28 mouse cellular contexts compared by ENCODE assay signal in the genomic region with DNA sequence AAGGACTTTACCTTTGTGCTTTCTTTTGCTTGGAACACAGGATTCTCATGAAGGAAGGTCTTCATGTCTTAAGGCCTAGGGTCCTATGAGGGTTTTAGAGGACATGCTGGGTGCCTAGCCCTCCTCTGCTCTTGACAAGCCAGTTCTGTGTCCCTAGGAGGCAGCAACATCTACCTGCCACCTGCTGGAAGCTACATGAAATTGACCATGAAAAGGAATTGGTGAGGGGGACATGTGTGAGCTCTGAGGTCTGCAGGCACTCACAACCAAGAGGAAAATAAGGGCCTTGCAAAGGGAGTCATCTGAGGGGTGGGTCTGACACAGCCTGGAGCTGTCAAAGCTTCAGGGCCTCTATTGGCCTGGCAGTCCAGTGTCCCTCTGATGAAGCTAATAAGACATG. TPM values are rescaled to one million over a fixed set of nuclear protein-coding genes. Genes with fewer than 3 reads are reported as not detected.
DNase-seq lines count a peak whose midpoint lies in the region; ATAC-seq and TF ChIP-seq lines count a peak whose summit lies in the region.
"Had no signal": no experiment of that assay in that cellular context is flagged by ENCODE, and none has a peak within 500 bp of the region (broad histone marks: within the 10 kb centered on the region; RNA-seq: fewer than 3 reads in every experiment).

No protein-coding gene starts in this region.

- TF ChIP-seq POLR2A in heart, adult 2 months (IDR thresholded peaks at IDR 0.05; ENCODE audit: insufficient read depth, low read depth, low read length) = no peak
- no peak for TF ChIP-seq POLR2A in testis, adult 2 months (IDR thresholded peaks at IDR 0.05; ENCODE audit: control insufficient read depth, low read depth, low read length)

- no peak overlapping the region for H3K4me3 ChIP-seq in heart, adult 2 months
- no peak overlapping the region for H3K4me3 ChIP-seq in kidney, postnatal 0 days (replicated peaks; ENCODE audit: low read depth, low read length)
- no peak overlapping the region for H3K4me3 ChIP-seq in testis, adult 2 months (ENCODE audit: control insufficient read depth, low read depth, low read length)
- H3K4me3 ChIP-seq: embryonic facial prominence, embryonic 10.5 days; forebrain, embryonic 12.5 days; midbrain, embryonic 10.5 days had no signal

- H3K9me3 ChIP-seq in kidney, postnatal 0 days (replicated peaks; ENCODE audit: low read length) = no peaks in the 10 kb centered on the region
- H3K9me3 ChIP-seq: embryonic facial prominence, embryonic 10.5 days; forebrain, embryonic 12.5 days; midbrain, embryonic 10.5 days had no signal

- peaks cover 1% of the 10 kb centered on the region; the same call in 1 of the 2 replicates for H3K4me1 ChIP-seq in heart, adult 2 months (ENCODE audit: control insufficient read depth, insufficient read depth, low read length)
- H3K4me1 ChIP-seq in kidney, postnatal 0 days (replicated peaks; ENCODE audit: insufficient read depth, low read length) = no peaks in the 10 kb centered on the region
- no peaks in the 10 kb centered on the region for H3K4me1 ChIP-seq in testis, adult 2 months (ENCODE audit: control insufficient read depth, insufficient read depth, low read length)
- H3K4me1 ChIP-seq: forebrain, embryonic 12.5 days; midbrain, embryonic 10.5 days had no signal

- intact Hi-C loops in heart, adult 2 months (cut with DNase I) = no loop called here
- intact Hi-C loops in heart, postnatal 14 days (cut with DNase I) = no loop called here

- H3K4me2 ChIP-seq in kidney, postnatal 0 days (ENCODE audit: low read length) = no peak overlapping the region
- H3K4me2 ChIP-seq: forebrain, embryonic 12.5 days; lung, embryonic 14.5 days had no signal

- ATAC-seq in kidney, postnatal 0 days (replicated peaks; ENCODE audit: low FRiP score, low read depth) = no peak

- peak; percentile 32 for TF ChIP-seq CTCF in heart, adult 2 months (IDR thresholded peaks at IDR 0.05)
- TF ChIP-seq CTCF in kidney, postnatal 0 days (IDR thresholded peaks at IDR 0.05; ENCODE audit: low read depth) = peak; percentile 52; the same call in 1 of the 2 replicates
- TF ChIP-seq CTCF in testis, adult 2 months (IDR thresholded peaks at IDR 0.05; ENCODE audit: control insufficient read depth, insufficient read depth, insufficient replicate concordance, low read depth, low read length) = no peak

- TF ChIP-seq EP300 in heart, adult 2 months (IDR thresholded peaks at IDR 0.05; ENCODE audit: insufficient read depth, low read depth, low read length) = no peak

- no peak for DNase-seq in heart, adult 2 months
- DNase-seq in heart, postnatal 14 days = no peak
- no peak for DNase-seq in kidney, postnatal 0 days (ENCODE audit: low spot score)
- no peak for DNase-seq in kidney, postnatal 4 days
- no peak for DNase-seq in testis, postnatal 10 days (ENCODE audit: low spot score)
- DNase-seq in embryo, embryonic 10 days (ENCODE audit: low spot score) = no peak
- DNase-seq: adrenal gland, adult 2 months; cerebellum, adult 8-10 months; gastrocnemius, postnatal 10 days; layer of hippocampus, postnatal 36 days; lung, postnatal 4 days; retina, postnatal 1 day; right cerebral cortex, postnatal 4 days; thymus, postnatal 25 days had no signal

- H3K27ac ChIP-seq in heart, adult 2 months = no peak overlapping the region
- no peak overlapping the region for H3K27ac ChIP-seq in kidney, postnatal 0 days
- H3K27ac ChIP-seq in testis, adult 2 months (ENCODE audit: control insufficient read depth, insufficient read depth, low read depth, low read length) = 0 out of 2 replicates have a peak overlapping the region, but pooled peaks have one; percentile 28
- H3K27ac ChIP-seq: embryonic facial prominence, embryonic 10.5 days; forebrain, embryonic 12.5 days; midbrain, embryonic 10.5 days had no signal

- H3K79me2 ChIP-seq in heart, adult 2 months (replicated peaks; ENCODE audit: control insufficient read depth, insufficient read depth, low read length) = no peaks in the 10 kb centered on the region

- H3K9ac ChIP-seq in heart, adult 2 months (ENCODE audit: low read depth, low read length) = no peak overlapping the region
- no peak overlapping the region for H3K9ac ChIP-seq in kidney, postnatal 0 days (ENCODE audit: low read depth, low read length)
- H3K9ac ChIP-seq: forebrain, embryonic 12.5 days; lung, embryonic 14.5 days had no signal

- no peaks in the 10 kb centered on the region for H3K36me3 ChIP-seq in heart, adult 2 months (ENCODE audit: control insufficient read depth, insufficient read depth, low read length)
- no peaks in the 10 kb centered on the region for H3K36me3 ChIP-seq in kidney, postnatal 0 days (ENCODE audit: insufficient read depth, low read length)
- H3K36me3 ChIP-seq in testis, adult 2 months (ENCODE audit: control insufficient read depth, insufficient read depth, low read length) = no peaks in the 10 kb centered on the region
- H3K36me3 ChIP-seq: embryonic facial prominence, embryonic 10.5 days; forebrain, embryonic 12.5 days; midbrain, embryonic 10.5 days had no signal

- H3K27me3 ChIP-seq in heart, adult 2 months (ENCODE audit: control insufficient read depth, insufficient read depth, low read length) = no peaks in the 10 kb centered on the region
- H3K27me3 ChIP-seq in kidney, postnatal 0 days (ENCODE audit: insufficient read depth, low read length) = no peaks in the 10 kb centered on the region
- H3K27me3 ChIP-seq in testis, adult 2 months (ENCODE audit: control insufficient read depth, insufficient read depth, low read length) = no peaks in the 10 kb centered on the region

RNA-seq across cellular contexts. Expression of a gene that starts 1.5 kb away (rescaled TPM):
- total RNA-seq in heart, adult 2 months (2021) = not detected
- not detected in 2 replicates for polyA plus RNA-seq in heart, adult 2 months (2012; rRNA removed)
- not detected for total RNA-seq in heart, postnatal 14 days (2021)
- polyA plus RNA-seq in kidney, postnatal 0 days (2015; fragmentation: Nextera tagmentation; extraction: Ambion mirVana) = not detected in 2 replicates
- not detected in 2 replicates for polyA plus RNA-seq in testis, adult 2 months (2012; rRNA removed)
- total RNA-seq: adrenal gland, adult 2 months; gastrocnemius, postnatal 10 days; layer of hippocampus, postnatal 36 days; left cerebral cortex, postnatal 25 days; liver, adult 2 months; monocyte, adult 5-6 weeks had no signal
- polyA plus RNA-seq: adrenal gland, adult 2 months; embryonic facial prominence, embryonic 10.5 days; forebrain, embryonic 12.5 days; frontal cortex, adult 2 months; hindbrain, embryonic 11.5 days; kidney, embryonic 14.5 days; liver, adult 2 months; lung, embryonic 14.5 days; midbrain, embryonic 10.5 days; neural tube, embryonic 11.5 days; stomach, embryonic 16.5 days had no signal

RNA-seq across cellular contexts. Expression of a gene that starts 7.9 kb away (rescaled TPM):
- not detected for total RNA-seq in heart, adult 2 months (2021)
- polyA plus RNA-seq in heart, adult 2 months (2012; rRNA removed) = not detected in 2 replicates
- total RNA-seq in heart, postnatal 14 days (2021) = not detected
- polyA plus RNA-seq in kidney, postnatal 0 days (2015; fragmentation: Nextera tagmentation; extraction: Ambion mirVana) = not detected in 2 replicates
- polyA plus RNA-seq in testis, adult 2 months (2012; rRNA removed) = not detected in 2 replicates
- total RNA-seq: adrenal gland, adult 2 months; gastrocnemius, postnatal 10 days; layer of hippocampus, postnatal 36 days; left cerebral cortex, postnatal 25 days; liver, adult 2 months; monocyte, adult 5-6 weeks had no signal
- polyA plus RNA-seq: adrenal gland, adult 2 months; embryonic facial prominence, embryonic 10.5 days; forebrain, embryonic 12.5 days; frontal cortex, adult 2 months; hindbrain, embryonic 11.5 days; intestine, embryonic 14.5 days; kidney, embryonic 14.5 days; liver, adult 2 months; lung, embryonic 14.5 days; midbrain, embryonic 10.5 days; neural tube, embryonic 11.5 days; stomach, embryonic 16.5 days had no signal

RNA-seq across cellular contexts. Expression of a gene that starts 21.3 kb away (rescaled TPM):
- total RNA-seq in heart, adult 2 months (2021) = not detected
- polyA plus RNA-seq in heart, adult 2 months (2012; rRNA removed) = not detected in 2 replicates
- total RNA-seq in heart, postnatal 14 days (2021) = not detected
- not detected in 2 replicates for polyA plus RNA-seq in kidney, postnatal 0 days (2015; fragmentation: Nextera tagmentation; extraction: Ambion mirVana)
- not detected in 2 replicates for polyA plus RNA-seq in testis, adult 2 months (2012; rRNA removed)
- total RNA-seq: adrenal gland, adult 2 months; gastrocnemius, postnatal 10 days; layer of hippocampus, postnatal 36 days; left cerebral cortex, postnatal 25 days; liver, adult 2 months; monocyte, adult 5-6 weeks had no signal
- polyA plus RNA-seq: adrenal gland, adult 2 months; embryonic facial prominence, embryonic 10.5 days; forebrain, embryonic 12.5 days; frontal cortex, adult 2 months; hindbrain, embryonic 11.5 days; intestine, embryonic 14.5 days; kidney, embryonic 14.5 days; liver, adult 2 months; lung, embryonic 14.5 days; midbrain, embryonic 10.5 days; neural tube, embryonic 11.5 days; stomach, embryonic 16.5 days had no signal

RNA-seq across cellular contexts. Expression of a gene that starts 37.3 kb away (rescaled TPM):
- total RNA-seq in heart, adult 2 months (2021) = not detected
- polyA plus RNA-seq in heart, adult 2 months (2012; rRNA removed) = not detected in 2 replicates
- not detected for total RNA-seq in heart, postnatal 14 days (2021)
- polyA plus RNA-seq in kidney, postnatal 0 days (2015; fragmentation: Nextera tagmentation; extraction: Ambion mirVana) = not detected in 2 replicates
- polyA plus RNA-seq in testis, adult 2 months (2012; rRNA removed) = not detected in 2 replicates
- total RNA-seq: adrenal gland, adult 2 months; gastrocnemius, postnatal 10 days; layer of hippocampus, postnatal 36 days; left cerebral cortex, postnatal 25 days; liver, adult 2 months; monocyte, adult 5-6 weeks had no signal
- polyA plus RNA-seq: adrenal gland, adult 2 months; embryonic facial prominence, embryonic 10.5 days; forebrain, embryonic 12.5 days; frontal cortex, adult 2 months; hindbrain, embryonic 11.5 days; intestine, embryonic 14.5 days; kidney, embryonic 14.5 days; liver, adult 2 months; lung, embryonic 14.5 days; midbrain, embryonic 10.5 days; neural tube, embryonic 11.5 days; stomach, embryonic 16.5 days had no signal

RNA-seq across cellular contexts. Expression of a gene that starts 54.5 kb away (rescaled TPM):
- not detected for total RNA-seq in heart, adult 2 months (2021)
- not detected in 2 replicates for polyA plus RNA-seq in heart, adult 2 months (2012; rRNA removed)
- not detected for total RNA-seq in heart, postnatal 14 days (2021)
- not detected in 2 replicates for polyA plus RNA-seq in kidney, postnatal 0 days (2015; fragmentation: Nextera tagmentation; extraction: Ambion mirVana)
- not detected in 2 replicates for polyA plus RNA-seq in testis, adult 2 months (2012; rRNA removed)
- total RNA-seq: adrenal gland, adult 2 months; gastrocnemius, postnatal 10 days; layer of hippocampus, postnatal 36 days; left cerebral cortex, postnatal 25 days; liver, adult 2 months; monocyte, adult 5-6 weeks had no signal
- polyA plus RNA-seq: adrenal gland, adult 2 months; embryonic facial prominence, embryonic 10.5 days; forebrain, embryonic 12.5 days; frontal cortex, adult 2 months; hindbrain, embryonic 11.5 days; intestine, embryonic 14.5 days; kidney, embryonic 14.5 days; liver, adult 2 months; lung, embryonic 14.5 days; midbrain, embryonic 10.5 days; neural tube, embryonic 11.5 days; stomach, embryonic 16.5 days had no signal
